Mouse (Mus musculus): Measurements from ENCODE around the gene Cdh4.

DNA sequence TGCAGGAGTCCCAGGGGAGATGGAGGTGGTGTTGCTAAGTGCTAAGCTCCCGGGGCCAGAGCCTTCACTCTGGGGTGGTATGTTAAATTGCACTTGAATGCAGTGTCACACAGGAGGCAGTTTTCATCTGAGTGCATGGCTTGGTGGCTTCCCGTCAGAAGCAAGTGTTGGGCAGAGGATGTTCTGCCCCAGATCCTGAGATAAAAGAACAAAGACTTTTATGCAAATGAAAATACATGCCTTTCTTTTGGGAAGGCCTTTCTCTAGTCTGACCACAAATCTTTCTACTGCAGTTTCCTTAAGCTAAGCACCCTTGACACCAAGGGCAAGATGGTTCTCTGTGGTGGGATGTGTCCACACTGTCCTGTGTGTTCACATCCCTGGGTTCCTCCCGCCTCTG lies 136.1 kb downstream of the Cdh4 start:
- no peak for TF ChIP-seq GATA1 (IDR thresholded peaks at IDR 0.05; ENCODE audit: low read length)
- no peak for TF ChIP-seq TAL1 (IDR thresholded peaks at IDR 0.05; ENCODE audit: low read length)

All from erythroblast, embryonic 14.5 days (primary cell).